Mouse (Mus musculus): ENCODE results near the gene Sycp2l. TPM values are rescaled to one million over a fixed set of nuclear protein-coding genes. Genes with fewer than 3 reads are reported as not detected.

Sycp2l gene
- polyA plus RNA-seq, 1 experiment from 2014 or later: 0.23 TPM

DNA sequence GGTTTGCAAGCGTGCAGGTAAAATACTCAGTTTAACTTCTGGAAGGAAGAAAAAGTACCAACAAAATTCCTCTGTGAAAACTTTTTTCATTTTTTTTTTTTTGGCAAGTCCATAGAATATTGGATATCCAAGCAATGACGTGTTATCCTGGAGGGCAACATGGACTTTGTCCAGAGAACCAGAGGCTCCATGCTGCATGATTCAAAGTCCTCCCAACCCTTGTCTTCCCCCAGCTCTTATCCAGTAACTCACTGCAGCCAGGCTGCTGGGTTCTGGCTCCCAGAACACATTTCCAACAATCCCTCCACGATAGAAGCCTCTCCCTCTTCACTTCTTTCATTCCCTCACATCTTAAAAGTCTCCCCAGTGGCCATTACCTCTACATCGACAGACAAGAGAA is 97.2 kb downstream of the Sycp2l start:
- 62% methylated on average over 4 of the region's 4 CpGs for WGBS
- H3K4me3 ChIP-seq (replicated peaks): no peak overlapping the region

DNA sequence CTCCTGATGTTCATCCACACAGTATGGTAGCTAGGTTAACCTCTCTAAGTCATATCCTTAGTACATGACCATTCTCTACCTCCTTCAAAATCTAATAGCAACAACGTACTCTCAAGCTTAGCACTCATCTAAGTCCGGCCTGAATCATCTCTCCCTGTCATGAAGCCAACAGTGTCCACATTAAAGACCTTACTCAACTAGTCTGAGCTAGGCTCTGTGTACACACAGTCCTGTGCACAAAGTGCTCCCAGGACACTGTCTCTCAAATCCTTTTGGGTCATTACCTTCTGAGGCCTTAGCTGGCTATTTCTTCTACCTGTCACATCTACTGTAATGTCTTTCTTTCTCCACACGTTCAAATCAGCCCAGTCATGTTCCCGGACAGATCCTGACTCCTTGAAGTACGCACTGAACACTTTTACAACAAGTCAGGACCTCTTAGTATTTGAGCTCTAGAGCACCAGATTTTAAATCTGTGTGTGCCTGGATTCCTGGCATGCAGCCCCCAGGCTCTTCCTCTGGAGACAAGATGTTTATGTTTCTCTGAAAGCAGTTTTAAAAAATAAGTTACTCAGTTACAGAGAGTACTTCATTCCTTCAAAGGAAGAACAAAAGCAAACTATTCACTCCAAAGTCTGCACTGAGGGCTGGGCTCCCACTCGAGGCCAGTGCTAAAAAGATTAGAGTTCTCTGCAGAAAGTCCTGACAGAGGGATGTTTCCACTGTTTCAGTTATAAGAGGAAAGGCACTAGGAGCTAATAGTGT is 98.6 kb downstream of the Sycp2l start:
- Histone ChIP-seq H3K4me2 (no peak overlapping the region), H3K9ac (no peak overlapping the region), H3K27me3 (replicated peaks) (no peaks in the 10 kb centered on the region), H3K36me3 (no peaks in the 10 kb centered on the region), H3K4me3 (replicated peaks) (no peak overlapping the region), H3K9me3 (no peaks in the 10 kb centered on the region), H3K4me1 (no peaks in the 10 kb centered on the region; the same call in 1 of the 2 replicates), H3K27ac (no peak overlapping the region; the same call in 1 of the 2 replicates)
- no peak for ATAC-seq (ENCODE audit: insufficient read depth, low FRiP score, low read depth)
- WGBS: 47% methylated on average over 6 of the region's 6 CpGs

More for the DNA sequence above, 97.2 kb downstream of the Sycp2l start:
- no peak overlapping the region for H3K9ac ChIP-seq
- H3K9me3 ChIP-seq: no peaks in the 10 kb centered on the region
- no peaks in the 10 kb centered on the region for H3K36me3 ChIP-seq
- H3K27ac ChIP-seq: no peak overlapping the region
- no peaks in the 10 kb centered on the region; the same call in 1 of the 2 replicates for H3K4me1 ChIP-seq
- ATAC-seq (ENCODE audit: insufficient read depth, low FRiP score, low read depth): no peak
- H3K4me2 ChIP-seq: no peak overlapping the region
- H3K27me3 ChIP-seq (replicated peaks): no peaks in the 10 kb centered on the region

DNA sequence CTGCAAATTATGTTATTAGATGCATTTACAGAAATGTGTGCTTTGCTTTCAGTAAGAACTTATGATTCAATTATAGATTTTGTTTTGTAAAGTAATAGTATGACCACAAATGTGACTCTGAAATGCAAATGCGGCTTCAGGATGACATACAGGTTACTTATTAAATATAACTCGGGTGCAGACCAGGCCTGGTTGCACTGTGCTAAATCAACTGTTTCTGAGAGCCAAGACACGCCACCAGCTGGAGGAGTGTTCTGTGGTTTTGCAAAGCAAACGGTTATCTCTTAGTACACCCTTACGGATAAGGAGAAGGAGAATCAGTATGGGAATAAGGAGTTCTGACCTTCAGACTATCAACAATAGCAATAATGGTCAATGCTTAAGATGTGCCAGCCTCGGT is 101.6 kb downstream of the Sycp2l start:
- Histone ChIP-seq H3K4me2 (no peak overlapping the region), H3K9ac (no peak overlapping the region), H3K36me3 (no peaks in the 10 kb centered on the region), H3K27me3 (replicated peaks) (no peaks in the 10 kb centered on the region), H3K4me1 (peaks cover 7% of the 10 kb centered on the region), H3K27ac (no peak overlapping the region), H3K4me3 (replicated peaks) (no peak overlapping the region), H3K9me3 (no peaks in the 10 kb centered on the region)
- 71% methylated on average over 6 of the region's 6 CpGs for WGBS
- no peak for ATAC-seq (ENCODE audit: insufficient read depth, low FRiP score, low read depth)

DNA sequence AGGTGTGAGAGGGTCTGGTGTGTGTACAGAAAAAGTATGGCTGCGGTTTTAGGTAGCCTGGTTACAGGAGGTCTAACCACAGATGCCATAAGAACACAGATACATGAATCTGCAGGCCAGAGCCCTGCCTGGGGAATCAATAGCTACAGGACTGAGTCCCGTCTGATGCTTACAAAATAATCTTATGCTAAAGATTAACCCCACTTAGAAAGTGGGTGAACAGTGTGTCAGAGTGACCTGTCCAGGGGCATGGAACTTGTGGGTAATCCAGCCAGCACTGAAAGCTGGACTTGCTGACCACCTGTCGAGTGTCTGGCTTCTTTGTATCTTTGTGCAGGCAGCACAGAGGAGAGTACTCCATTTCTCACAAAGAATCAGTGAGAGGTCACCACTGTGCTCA is 102.1 kb downstream of the Sycp2l start:
- Histone ChIP-seq H3K4me2 (no peak overlapping the region), H3K27ac (no peak overlapping the region), H3K4me3 (replicated peaks) (no peak overlapping the region), H3K4me1 (peaks cover 7% of the 10 kb centered on the region), H3K36me3 (no peaks in the 10 kb centered on the region), H3K9me3 (no peaks in the 10 kb centered on the region), H3K9ac (no peak overlapping the region), H3K27me3 (replicated peaks) (no peaks in the 10 kb centered on the region)
- ATAC-seq (ENCODE audit: insufficient read depth, low FRiP score, low read depth): no peak
- 79% methylated on average over 3 of the region's 3 CpGs for WGBS

DNA sequence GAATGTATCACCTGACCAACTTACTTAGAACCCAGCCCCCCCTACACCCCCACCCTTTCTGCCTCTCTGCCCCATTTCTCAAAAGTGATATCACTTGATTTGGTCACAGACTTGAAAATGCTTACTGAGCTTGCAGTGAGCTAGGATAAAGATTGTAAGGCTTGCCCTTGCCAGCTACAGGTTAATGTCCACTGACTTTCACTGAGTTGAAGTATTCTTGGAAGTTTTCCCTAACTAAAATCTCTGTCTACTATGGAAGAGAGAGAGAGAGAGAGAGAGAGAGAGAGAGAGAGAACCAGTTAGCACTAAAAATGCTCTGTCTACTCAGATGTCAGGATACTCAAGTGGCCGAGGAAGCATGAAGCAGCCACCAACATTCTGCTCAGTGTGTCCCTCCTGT is 104.9 kb downstream of the Sycp2l start:
- no peak overlapping the region for H3K9ac ChIP-seq
- no peak for ATAC-seq (ENCODE audit: insufficient read depth, low FRiP score, low read depth)
- peaks cover 7% of the 10 kb centered on the region; the same call in 1 of the 2 replicates for H3K4me1 ChIP-seq
- H3K4me3 ChIP-seq (replicated peaks): no peak overlapping the region
- H3K36me3 ChIP-seq: no peaks in the 10 kb centered on the region
- H3K27me3 ChIP-seq (replicated peaks): no peaks in the 10 kb centered on the region
- H3K4me2 ChIP-seq: peak overlapping the region; percentile 79; the same call in 1 of the 2 replicates
- WGBS: 40% methylated on average over 1 of the region's 1 CpGs
- no peaks in the 10 kb centered on the region for H3K9me3 ChIP-seq
- H3K27ac ChIP-seq: no peak overlapping the region

DNA sequence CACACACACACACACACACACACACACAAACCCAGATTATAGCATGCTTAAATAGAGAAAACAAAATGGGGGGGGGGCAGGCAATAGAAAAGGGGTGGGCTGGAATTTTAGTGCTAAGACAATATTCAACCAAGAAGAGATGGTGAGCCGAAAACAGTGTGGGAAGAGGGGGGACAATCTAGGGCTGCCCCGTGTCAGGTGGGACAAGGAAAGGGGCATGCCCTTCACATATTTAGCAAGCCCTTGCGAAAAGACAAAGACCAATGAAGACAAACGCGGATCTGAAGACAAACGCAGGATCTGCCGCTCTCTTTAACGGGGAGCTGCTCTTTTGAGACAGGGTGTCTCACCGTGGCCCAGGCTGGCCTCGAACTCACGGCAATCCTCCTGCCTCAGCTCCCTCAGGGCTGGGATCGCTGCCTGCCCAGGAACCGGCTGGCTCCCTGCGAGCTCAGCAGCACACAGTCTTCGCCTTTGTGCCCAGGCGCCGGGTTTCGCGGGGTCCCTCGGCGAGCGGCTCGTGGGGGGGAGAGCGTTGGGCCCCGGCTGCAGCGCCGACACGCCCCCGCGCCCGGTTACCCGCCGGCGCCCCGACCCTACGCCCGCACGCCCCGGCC is 105.7 kb downstream of the Sycp2l start:
- Histone ChIP-seq H3K4me3 (replicated peaks) (peak overlapping the region; percentile 58), H3K9ac (no peak overlapping the region), H3K9me3 (no peaks in the 10 kb centered on the region), H3K4me2 (peak overlapping the region; percentile 79), H3K36me3 (no peaks in the 10 kb centered on the region), H3K27ac (no peak overlapping the region), H3K4me1 (peaks cover 7% of the 10 kb centered on the region; the same call in 1 of the 2 replicates), H3K27me3 (replicated peaks) (no peaks in the 10 kb centered on the region)
- 3% methylated on average over 35 of the region's 39 CpGs for WGBS
- peak; percentile 52; the same call in 1 of the 2 replicates for ATAC-seq (ENCODE audit: insufficient read depth, low FRiP score, low read depth)

DNA sequence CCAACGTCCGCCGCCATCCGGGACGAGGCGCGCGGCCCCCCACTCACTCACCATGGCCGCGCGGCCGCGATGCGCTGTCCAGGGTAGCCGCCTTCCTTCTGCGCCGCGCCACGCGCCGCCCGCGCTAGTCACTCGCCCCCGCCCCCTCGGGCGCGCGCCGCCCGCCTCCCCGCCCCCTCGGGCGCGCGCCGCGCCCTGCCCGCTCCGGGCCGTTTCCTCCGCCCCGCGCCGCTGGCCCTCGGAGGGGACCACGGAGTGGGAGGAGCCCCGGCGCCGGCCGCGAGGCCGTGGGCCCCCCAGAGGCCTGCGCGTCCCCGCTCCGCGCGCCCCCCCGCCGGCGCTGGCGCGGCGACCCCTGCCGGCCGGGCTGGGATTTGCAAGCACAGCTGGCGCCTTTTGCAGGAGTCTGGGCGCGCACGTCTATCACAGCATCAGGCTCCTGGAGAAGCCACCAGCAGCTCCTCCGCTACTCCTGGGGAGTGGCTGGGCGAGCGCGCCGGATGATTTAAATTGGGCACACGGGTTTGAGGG is 106.3 kb downstream of the Sycp2l start, which contains the start of gene Elovl2:
Gene Elovl2 (minus strand): TSS at position 102 of the 531 bp plus-strand sequence.
- peaks cover 7% of the 10 kb centered on the region; the same call in 1 of the 2 replicates for H3K4me1 ChIP-seq
- peak; percentile 91 for ATAC-seq (ENCODE audit: insufficient read depth, low FRiP score, low read depth)
- peak within 1 kb of the TSS; percentile 58 for H3K4me3 ChIP-seq (replicated peaks)
- H3K27me3 ChIP-seq (replicated peaks): no peaks in the 10 kb centered on the region
- H3K9me3 ChIP-seq: no peaks in the 10 kb centered on the region
- 3% methylated on average over 38 of the region's 77 CpGs for WGBS
- no peak within 1 kb of the TSS for H3K9ac ChIP-seq
- peak within 1 kb of the TSS; percentile 79 for H3K4me2 ChIP-seq
- H3K27ac ChIP-seq: no peak within 1 kb of the TSS
- no peaks in the 10 kb centered on the region for H3K36me3 ChIP-seq

Other genes with a start within 250 kb of the Sycp2l start
- gene Pak1ip1, start 113.3 kb upstream of the Sycp2l start, polyA plus RNA-seq (2015; fragmentation: Nextera tagmentation; extraction: Ambion mirVana): 69.0 and 73.9 TPM in 2 replicates
- 262 and 275 TPM in 2 replicates for gene Tmem14c, start 98.0 kb upstream of the Sycp2l start, polyA plus RNA-seq (2015; fragmentation: Nextera tagmentation; extraction: Ambion mirVana)
- gene Mak, start 34.6 kb upstream of the Sycp2l start, polyA plus RNA-seq (2015; fragmentation: Nextera tagmentation; extraction: Ambion mirVana): 0.37 and 0.41 TPM in 2 replicates
- gene Gcm2, start 3.3 kb upstream of the Sycp2l start, polyA plus RNA-seq (2015; fragmentation: Nextera tagmentation; extraction: Ambion mirVana): not detected in 2 replicates
- 8.0 and 8.5 TPM in 2 replicates for gene Elovl2, start 106.1 kb downstream of the Sycp2l start, polyA plus RNA-seq (2015; fragmentation: Nextera tagmentation; extraction: Ambion mirVana)
- 14.9 and 16.6 TPM in 2 replicates for gene Smim13, start 135.5 kb downstream of the Sycp2l start, polyA plus RNA-seq (2015; fragmentation: Nextera tagmentation; extraction: Ambion mirVana)
- gene Gm17364, start 159.7 kb downstream of the Sycp2l start, polyA plus RNA-seq (2015; fragmentation: Nextera tagmentation; extraction: Ambion mirVana): not detected in 2 replicates